Mouse (Mus musculus) layer of hippocampus, adult 11-12 months (tissue): Measurements from ENCODE around the gene Otog.

Experiments
- DNase-seq: peaks from one replicate; pipeline ENCODE4 v3.0.0; 2022; ENCODE audit warnings: low spot score

Otog gene

DNA sequence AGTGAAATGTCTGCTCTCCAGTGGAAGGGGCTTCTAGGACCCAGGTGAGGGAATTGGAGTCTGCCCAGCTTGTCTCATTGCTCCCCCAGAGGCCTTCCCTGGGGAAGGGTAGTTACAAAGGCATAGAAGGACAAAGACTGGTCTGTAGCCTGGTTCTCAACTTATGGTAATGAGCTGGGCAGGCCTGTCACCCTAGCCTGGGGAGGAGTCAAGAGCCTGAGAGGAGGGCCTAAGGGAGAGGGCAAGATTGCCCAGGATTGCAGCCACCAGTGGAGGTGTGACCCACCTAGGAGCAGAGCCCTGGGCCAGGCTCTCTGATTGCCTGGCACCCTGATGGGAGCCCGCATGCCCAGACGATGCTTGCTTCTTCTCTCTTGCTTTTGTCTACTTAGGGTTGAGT, at the start of gene Otog:
Otog (plus strand) TSS at position 292 of the 400 bp plus-strand sequence.
- no peak for DNase-seq

- no peak for DNase-seq
Measured at GRCm38 (mm10) chr7:46195356-46195755, 45.4 kb upstream of the Otog start.

- no peak for DNase-seq
Measured at GRCm38 (mm10) chr7:46200021-46200420, 40.8 kb upstream of the Otog start.

DNA sequence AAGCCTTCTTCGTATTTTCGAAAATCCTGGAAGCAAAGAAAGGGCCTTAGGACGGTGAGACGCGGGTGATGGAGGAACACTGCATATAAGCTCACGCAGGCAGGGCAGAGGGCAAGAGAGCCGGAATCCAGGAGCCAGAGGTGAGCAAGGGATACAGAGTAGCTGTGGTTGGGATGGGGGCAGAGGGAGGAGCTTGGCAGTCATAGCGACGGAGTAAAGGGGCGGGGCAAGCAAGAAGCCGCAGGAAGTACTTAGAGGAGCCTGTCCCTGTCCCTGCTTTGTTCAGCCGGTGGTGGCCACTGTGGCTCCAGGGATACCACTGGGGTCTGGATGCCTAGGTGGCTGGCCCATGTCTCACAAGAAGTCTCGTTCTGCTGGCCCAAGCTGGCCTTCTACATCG, 39.1 kb upstream of the Otog start:
- DNase-seq = no peak

GRCm38 (mm10) chr7:46204046-46204471, 36.7 kb upstream of the Otog start:
- DNase-seq = peak; percentile 62

- DNase-seq = no peak
Measured at GRCm38 (mm10) chr7:46204775-46205174, 36.0 kb upstream of the Otog start.

- DNase-seq = no peak
Measured at GRCm38 (mm10) chr7:46208131-46208530, 32.7 kb upstream of the Otog start.

DNA sequence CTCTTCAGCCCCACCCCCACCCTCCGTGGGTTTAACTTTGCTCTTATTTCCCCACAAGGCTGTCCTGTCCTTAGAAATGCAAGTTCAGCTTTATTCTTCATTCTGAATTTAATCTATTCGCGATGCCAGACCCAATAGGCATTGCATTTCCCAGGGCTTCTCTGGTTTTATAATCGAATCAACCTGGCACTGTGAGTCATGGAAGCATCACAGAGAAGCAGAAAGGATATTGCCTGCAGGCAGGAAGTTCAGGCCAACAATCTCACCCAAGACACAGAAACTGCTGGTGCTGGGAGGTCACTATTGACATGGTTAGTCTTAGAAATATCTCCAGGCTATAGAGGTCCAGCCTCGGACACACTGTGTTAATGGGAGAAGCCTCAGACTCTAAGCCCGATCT, 30.5 kb upstream of the Otog start:
- no peak for DNase-seq

DNA sequence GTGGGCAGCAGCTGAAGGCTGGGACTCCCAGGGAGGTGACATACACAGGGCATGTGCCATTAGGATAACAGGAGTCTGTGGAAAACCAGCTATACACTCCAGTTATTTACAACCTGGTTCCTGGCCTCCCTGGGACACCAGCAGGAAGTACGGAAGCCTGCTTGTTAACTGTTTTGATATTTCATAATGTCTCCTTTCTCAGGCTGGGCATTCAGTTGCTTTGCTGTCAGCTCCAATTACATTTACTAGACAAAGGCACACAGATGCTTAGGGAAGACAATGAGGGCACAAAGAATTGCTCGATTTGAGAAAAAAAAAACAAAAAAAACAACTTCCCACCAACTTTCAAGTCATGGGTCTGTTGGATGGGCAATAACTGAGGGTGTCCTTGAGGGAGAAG, 24.3 kb upstream of the Otog start:
- DNase-seq = no peak

GRCm38 (mm10) chr7:46218415-46218814, 22.4 kb upstream of the Otog start:
- no peak for DNase-seq

GRCm38 (mm10) chr7:46220591-46221129, 20.1 kb upstream of the Otog start:
- DNase-seq = no peak

DNA sequence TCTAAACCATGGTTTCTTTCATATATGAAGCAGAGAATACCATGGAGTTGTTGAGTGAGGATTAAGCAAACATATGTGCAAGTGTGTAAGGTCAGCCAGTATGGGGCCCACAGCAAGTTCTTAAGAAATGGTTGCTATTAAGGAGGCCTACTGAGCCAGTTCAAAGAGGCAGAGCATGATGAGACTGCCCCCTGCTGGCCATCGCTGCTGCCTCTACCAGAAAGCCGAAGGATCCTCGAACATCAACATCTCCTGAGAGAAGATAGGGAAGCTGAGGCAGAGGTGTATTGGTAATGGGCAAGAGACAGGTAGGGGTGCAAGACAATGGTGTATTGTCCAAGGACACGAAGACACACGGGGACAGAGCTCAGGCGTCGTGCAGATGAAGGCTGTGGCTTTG, 14.5 kb upstream of the Otog start:
- DNase-seq = peak; percentile 69

GRCm38 (mm10) chr7:46226936-46227335, 13.9 kb upstream of the Otog start:
- no peak for DNase-seq

DNA sequence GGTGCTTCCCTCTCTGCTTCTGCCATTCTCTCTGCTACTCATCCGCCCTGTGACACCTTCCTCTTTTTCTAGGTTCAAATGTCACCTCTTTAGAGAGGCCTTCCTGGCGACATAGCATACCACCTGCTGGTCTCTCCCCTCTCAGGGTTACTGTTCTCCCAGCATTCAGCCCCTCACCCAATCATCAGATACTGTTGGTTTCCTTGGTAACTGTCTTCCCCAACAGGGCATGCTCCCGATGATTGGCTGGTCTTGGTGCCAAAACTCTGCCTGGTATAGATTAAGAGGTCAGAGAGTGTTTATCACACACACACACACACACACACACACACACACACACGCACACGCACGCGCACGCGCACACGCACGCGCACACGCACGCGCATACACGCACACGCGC, 4.8 kb upstream of the Otog start:
- no peak for DNase-seq

DNA sequence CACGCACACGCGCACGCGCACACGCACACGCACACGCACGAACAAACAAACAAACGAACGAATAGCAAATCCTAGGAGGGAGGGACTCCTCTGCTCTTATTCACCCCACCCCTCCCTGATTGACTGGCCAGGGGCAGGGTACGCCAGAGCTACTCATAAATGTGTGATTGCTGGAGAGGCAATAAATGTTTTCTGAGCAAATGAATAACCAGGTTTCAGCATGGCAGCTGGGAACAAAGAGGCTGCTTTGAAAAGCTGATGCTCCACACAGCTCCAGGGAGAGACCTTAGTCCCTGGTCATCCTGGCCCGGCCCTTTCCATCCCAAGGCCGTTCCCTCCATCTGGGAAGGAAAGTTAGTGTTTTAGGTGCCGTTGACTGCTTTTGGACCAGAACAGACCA, 4.4 kb upstream of the Otog start:
- no peak for DNase-seq

DNA sequence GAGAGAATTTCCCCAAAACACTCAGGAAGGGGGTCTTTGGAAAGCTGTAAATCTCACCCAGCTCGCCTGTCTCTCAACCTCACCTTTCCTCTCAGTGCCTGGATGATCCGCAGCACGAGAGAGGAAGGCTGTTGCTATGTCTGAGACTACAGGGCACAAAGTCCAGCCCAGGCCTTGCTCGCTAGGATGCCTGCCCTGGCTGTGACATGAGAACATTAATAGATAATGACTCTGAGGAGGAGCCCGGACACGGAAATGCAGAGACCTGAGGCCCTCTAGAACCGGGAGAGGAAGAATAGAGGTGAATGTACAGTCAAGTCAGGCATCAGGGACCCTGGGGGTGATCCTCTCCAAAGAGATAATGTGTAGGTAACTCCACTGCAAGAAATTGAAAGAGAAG, 3.6 kb upstream of the Otog start:
- no peak for DNase-seq

- DNase-seq = no peak
Measured at GRCm38 (mm10) chr7:46238346-46238745, 2.4 kb upstream of the Otog start, which contains the start of gene Ush1c. TSS of gene Ush1c (minus strand) at chr7:46238503.

DNA sequence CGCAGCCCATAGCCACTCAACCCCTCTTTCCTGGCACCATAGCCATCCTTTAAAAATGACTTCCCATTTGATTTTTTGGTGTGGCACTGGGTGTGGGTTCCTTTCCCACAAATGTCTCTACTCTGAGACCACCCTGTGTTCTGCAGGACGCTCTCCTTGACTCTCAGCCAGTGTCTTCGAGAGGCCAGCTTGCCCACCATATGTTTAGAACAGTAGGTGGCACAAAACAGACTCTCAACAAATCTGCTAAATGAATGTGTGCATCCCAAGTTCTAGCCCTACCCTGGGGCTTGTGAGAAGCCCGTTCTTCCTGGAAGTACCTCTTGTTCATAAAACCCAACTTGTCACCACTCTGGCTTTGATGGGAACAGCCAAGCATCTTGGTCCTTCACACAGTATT, 696 bp upstream of the Otog start:
- DNase-seq = no peak

DNA sequence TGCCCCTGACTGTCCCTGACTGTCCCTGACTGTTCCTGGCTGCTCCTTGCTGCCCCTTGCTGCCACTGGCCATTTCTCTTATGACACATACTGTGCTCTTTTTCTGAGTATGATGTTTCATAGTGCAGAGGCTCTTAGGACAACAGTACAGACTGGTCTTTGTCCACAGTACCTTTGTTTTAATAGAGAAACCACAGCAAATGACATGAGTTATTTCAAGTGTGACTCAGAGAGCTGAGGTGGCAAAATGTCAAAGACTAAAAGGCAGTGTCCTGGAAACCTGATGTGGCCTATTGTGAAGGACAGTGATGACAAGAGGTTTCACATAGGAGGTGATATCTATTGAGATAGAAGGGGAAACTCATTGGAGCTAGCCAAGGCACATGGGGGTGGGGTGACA, 6.1 kb downstream of the Otog start:
- no peak for DNase-seq

GRCm38 (mm10) chr7:46247606-46248005, 6.8 kb downstream of the Otog start:
- no peak for DNase-seq

GRCm38 (mm10) chr7:46251841-46252240, 11.1 kb downstream of the Otog start:
- DNase-seq = no peak

- no peak for DNase-seq
Measured at GRCm38 (mm10) chr7:46276156-46276555, 35.4 kb downstream of the Otog start.

DNA sequence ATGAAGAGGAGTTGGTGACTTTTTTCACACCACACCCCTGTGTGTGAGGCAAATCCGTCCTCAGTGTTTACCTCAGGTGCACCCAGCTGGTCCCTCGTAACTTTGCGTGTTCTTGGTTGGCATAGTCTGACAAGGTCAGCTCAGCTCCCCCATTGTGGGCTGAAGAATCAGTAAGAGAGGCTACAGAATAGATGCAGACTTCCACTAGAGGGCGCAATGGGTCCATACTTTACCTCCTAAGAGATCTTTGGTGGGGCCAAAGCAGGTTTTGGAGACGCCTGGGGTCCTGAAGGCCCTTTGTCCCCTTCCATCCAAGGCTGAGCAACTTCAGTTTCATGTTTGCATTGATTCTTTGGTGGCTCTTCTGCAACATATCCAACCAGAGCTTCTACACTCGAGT, 39.2 kb downstream of the Otog start:
- peak; percentile 74 for DNase-seq

DNA sequence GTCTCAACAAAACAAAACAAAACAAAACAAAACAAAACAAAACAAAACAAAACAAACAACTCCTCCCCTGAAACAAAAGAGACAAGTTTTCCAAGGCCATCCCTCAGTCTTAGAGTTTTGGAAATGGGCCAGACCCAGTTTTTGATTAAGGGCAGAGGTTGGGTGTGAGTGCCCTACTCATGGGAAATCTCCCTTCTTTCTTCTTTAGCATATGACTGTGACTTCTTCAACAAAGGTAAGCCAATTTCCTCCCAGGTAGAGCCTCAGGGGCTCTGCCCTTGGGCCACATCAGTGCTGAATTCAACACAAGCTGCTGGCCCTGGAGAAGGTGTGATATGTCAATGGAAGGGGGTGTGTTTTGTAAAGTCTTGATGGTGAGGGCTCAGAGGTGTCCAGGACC, 40.1 kb downstream of the Otog start:
- no peak for DNase-seq

GRCm38 (mm10) chr7:46282276-46282675, 41.5 kb downstream of the Otog start:
- no peak for DNase-seq
